Mouse (Mus musculus) 416B (cell line): ENCODE measurements around the gene Psmd13.
A peak's percentile ranks its signal among the peaks of the same experiment; 100 is the strongest.

ENCODE experiments used
- DNase-seq: peaks from one replicate; pipeline ENCODE4 v3.0.0; 2011; ENCODE audit warnings: low read depth

The Psmd13 gene

DNA sequence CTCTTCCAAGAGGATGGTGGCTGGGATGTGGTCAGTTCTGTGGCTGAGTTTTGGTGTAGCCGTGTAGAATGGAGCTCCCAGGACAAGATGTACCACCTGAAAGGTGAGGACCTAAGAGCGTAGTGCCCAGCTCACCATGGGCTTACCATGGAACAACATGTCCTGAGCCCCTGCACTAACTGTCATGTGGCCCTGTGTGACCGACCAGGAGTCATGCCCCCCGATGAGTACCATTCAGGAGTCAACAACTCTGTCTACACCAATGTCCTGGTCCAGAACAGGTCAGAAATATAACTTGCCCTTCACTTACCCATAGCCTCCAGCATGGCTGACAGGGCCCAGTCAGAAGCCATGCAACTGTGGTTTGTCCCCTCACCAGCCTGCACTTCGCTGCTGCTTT, 63.5 kb downstream of the Psmd13 start:
- no peak for DNase-seq

DNA sequence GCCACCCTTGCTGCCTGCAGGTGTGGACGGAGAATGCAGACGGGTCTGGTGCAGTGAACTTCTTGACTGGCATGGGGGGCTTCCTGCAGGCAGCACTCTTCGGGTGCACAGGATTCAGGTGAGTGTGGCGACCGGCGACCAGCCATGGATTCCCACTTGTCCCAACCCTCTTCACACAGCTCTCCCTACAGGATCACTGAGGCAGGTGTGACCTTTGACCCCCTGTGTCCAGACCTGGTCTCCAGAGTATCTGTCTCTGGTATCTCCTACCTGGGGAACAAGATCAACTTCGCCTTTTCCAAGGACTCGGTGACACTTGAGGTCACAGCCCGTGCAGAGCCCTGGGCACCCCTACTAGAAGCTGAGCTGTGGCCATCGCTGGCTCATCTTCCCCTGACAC, 64.5 kb downstream of the Psmd13 start:
- no peak for DNase-seq

DNA sequence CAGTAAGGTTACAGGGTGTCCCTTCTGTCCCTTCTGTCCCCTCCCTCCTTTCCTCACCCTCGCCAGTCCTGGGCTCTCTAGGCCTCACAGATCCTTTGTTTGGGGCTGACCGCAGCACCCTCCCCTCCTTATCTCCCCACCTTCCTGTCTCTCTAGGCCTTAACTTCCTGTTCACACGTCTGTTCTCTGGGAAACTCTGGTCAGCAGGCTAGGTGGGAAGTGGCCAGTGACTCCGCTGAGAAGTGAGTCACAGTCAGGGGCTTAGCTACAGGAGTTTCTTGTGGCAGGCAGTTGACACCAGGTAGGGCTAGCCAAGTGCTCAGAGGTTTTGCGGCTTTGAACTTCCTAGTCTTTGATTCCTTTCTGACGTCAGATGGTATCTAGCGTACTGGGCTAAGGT, 65.2 kb downstream of the Psmd13 start:
- DNase-seq, result peak; percentile 98

DNA sequence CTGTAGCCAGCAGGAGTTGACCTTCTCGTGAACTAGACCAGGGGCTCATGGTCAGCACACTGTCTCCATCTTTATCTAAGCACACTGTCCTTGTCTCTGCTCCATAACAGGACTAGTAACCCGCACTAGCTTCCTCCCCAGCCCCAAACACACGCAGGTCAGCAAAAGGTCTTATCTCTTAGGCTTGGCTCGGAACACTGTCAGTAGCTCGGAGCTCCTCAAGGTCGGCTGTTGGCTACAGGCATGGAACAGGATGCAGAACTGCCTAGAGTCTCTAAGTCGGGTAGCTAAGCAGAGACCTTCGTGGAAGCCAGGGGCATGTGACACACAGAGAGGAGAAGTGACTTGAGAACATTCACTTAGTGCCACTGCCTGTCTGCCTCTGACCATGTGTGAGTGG, 66.4 kb downstream of the Psmd13 start:
- DNase-seq, result no peak
